Mouse (Mus musculus) gastrocnemius, postnatal 4 days (tissue): ENCODE data around the gene Capza3. TPM values are rescaled to one million over a fixed set of nuclear protein-coding genes. Genes with fewer than 3 reads are reported as not detected.

Experiments
- DNase-seq, 2 experiments: peaks; one replicate each; pipeline ENCODE4 v3.0.0; 2021 to 2022; ENCODE audit warnings: low spot score in 2 of 2, mixed read lengths in 2 of 2
- long read RNA-seq, 2 experiments: library from polyadenylated mRNA; stranded (forward); transcript quantifications; one replicate each; pipeline ENCODE4 v2.0.0; 2021
- total RNA-seq, 2 experiments: library from RNA; stranded (reverse); gene quantifications; 2 replicates each; pipeline ENCODE4 v1.2.3; 2021

The Capza3 gene
- total RNA-seq = not detected
- long read RNA-seq, experiment 1 = 0 reads
- long read RNA-seq, experiment 2 = 0 reads

GRCm38 (mm10) chr6:140040952-140041351 lies at the start of gene Capza3:
Capza3 (plus strand) TSS chr6:140041252.
- DNase-seq = no peak

- no peak for DNase-seq
These were observed 35.9 kb upstream of the Capza3 start for GRCm38 (mm10) chr6:140005181-140005580.

GRCm38 (mm10) chr6:140024404-140024803 lies 16.6 kb upstream of the Capza3 start:
- DNase-seq = no peak

- DNase-seq = no peak
These were observed 305 bp downstream of the Capza3 start, which contains the start of gene Plcz1 for GRCm38 (mm10) chr6:140041357-140041756. Plcz1 (minus strand) TSS chr6:140041457.

GRCm38 (mm10) chr6:140051476-140051875 lies 10.4 kb downstream of the Capza3 start:
- peak; percentile 33 to 64 for DNase-seq

GRCm38 (mm10) chr6:140054271-140054928 lies 13.3 kb downstream of the Capza3 start:
- DNase-seq = no peak

- DNase-seq = no peak
These were observed 28.1 kb downstream of the Capza3 start for GRCm38 (mm10) chr6:140069177-140069576.

- DNase-seq = no peak
These were observed 39.9 kb downstream of the Capza3 start for GRCm38 (mm10) chr6:140080933-140081332.

GRCm38 (mm10) chr6:140081739-140082138 lies 40.7 kb downstream of the Capza3 start:
- no peak for DNase-seq

GRCm38 (mm10) chr6:140089855-140090254 lies 48.8 kb downstream of the Capza3 start:
- no peak for DNase-seq

Other genes with a start within 250 kb of the Capza3 start
- not detected for gene Plcz1, start 205 bp downstream of the Capza3 start, total RNA-seq